Mouse (Mus musculus): ENCODE measurements around the gene Gbe1.

DNA sequence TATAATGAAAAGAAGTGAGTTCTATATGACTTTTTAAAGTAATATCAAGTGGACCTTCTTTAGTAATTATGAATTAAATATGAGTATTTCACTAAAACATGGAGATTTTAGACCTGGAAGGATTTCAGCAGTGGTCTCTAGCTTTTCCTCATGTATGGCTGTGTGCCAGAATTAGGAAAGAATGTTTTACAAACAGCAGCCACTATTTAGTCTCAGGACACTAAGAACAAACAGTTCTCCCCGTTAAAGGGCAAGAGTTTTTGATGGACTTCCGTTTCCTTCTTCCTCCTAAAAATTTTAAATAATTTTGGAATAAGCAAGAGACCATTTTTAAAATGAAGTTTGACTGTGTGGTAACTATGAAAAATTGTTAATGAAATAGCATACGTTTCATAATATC lies 38.8 kb downstream of the Gbe1 start:
- TF ChIP-seq CTCF (IDR thresholded peaks at IDR 0.05; ENCODE audit: low read depth, low read length) (no peak), GATA1 (IDR thresholded peaks at IDR 0.05; ENCODE audit: borderline replicate concordance, low read length) (no peak), TAL1 (conservative IDR thresholded peaks at IDR 0.05; ENCODE audit: low read depth, low read length) (no peak), GATA2 (IDR thresholded peaks at IDR 0.05; ENCODE audit: borderline replicate concordance, low read depth, low read length) (no peak)

All from G1E (cell line).